Mouse (Mus musculus) lung, embryonic 16.5 days (tissue): ENCODE results near the gene Prame. TPM values are rescaled to one million over a fixed set of nuclear protein-coding genes. Genes with fewer than 3 reads are reported as not detected.
A peak's percentile ranks its signal among the peaks of the same experiment; 100 is the strongest.
"Not testable (repeated sequence)": the region's sequence is repeated elsewhere in the genome, so short reads cannot be mapped to it uniquely, and the experiment has no call there.

Source experiments
- ATAC-seq: fragments of 200-750 bp; cut with Nextera tagmentation; 2 replicates; pipeline ENCODE4 v1.8.0; 2017; ENCODE audit warnings: low read depth, mild to moderate bottlenecking, moderate library complexity
- H3K27ac ChIP-seq: fragments of 300-500 bp; sonication (generic); 2 replicates; pipeline ENCODE4 v1.5.1; 2014; ENCODE audit warnings: mild to moderate bottlenecking, control low read depth, low read length
- H3K27me3 ChIP-seq: fragments of 300-500 bp; sonication (generic); 2 replicates; pipeline ENCODE4 v1.6.1; 2014; ENCODE audit warnings: low read depth, low read length, mixed read lengths; ENCODE audit not compliant: control insufficient read depth, insufficient read depth
- H3K36me3 ChIP-seq: fragments of 300-500 bp; sonication (generic); 2 replicates; pipeline ENCODE4 v1.6.1; 2014; ENCODE audit warnings: low read length; ENCODE audit not compliant: control insufficient read depth, insufficient read depth
- H3K4me1 ChIP-seq: fragments of 300-500 bp; sonication (generic); replicated peaks from 2 replicates; pipeline ENCODE4 v1.6.1; 2014; ENCODE audit warnings: low read length, mixed read lengths; ENCODE audit not compliant: control insufficient read depth, insufficient read depth
- H3K4me2 ChIP-seq: fragments of 300-500 bp; sonication (generic); 2 replicates; pipeline ENCODE4 v1.6.1; 2014; ENCODE audit warnings: low read depth, low read length, control low read depth
- H3K4me3 ChIP-seq: fragments of 300-500 bp; sonication (generic); 2 replicates; pipeline ENCODE4 v1.5.1; 2014; ENCODE audit warnings: mild to moderate bottlenecking, low read length, control low read depth
- H3K9ac ChIP-seq: fragments of 300-500 bp; sonication (generic); 2 replicates; pipeline ENCODE4 v1.6.1; 2014; ENCODE audit warnings: low read length, control low read depth
- H3K9me3 ChIP-seq: fragments of 300-500 bp; sonication (generic); 2 replicates; pipeline ENCODE4 v1.6.1; 2016; ENCODE audit warnings: low read length; ENCODE audit not compliant: control insufficient read depth
- WGBS: fragments of 180-500 bp; shearing (Covaris S2); extraction: QIAGEN DNeasy Blood & Tissue Kit; methylation state at CpG from one replicate; pipeline ENCODE4 v1.1.7; 2014; 5-methylcytosine and 5-hydroxymethylcytosine counted together
- polyA plus RNA-seq: library from polyadenylated mRNA; unstranded; fragments of >200 nt; fragmentation: Nextera tagmentation; extraction: Ambion mirVana; gene quantifications from 2 replicates; pipeline ENCODE4 v1.2.1, GENCODE M21; 2015

Gene Prame
- polyA plus RNA-seq: not detected in 2 replicates

DNA sequence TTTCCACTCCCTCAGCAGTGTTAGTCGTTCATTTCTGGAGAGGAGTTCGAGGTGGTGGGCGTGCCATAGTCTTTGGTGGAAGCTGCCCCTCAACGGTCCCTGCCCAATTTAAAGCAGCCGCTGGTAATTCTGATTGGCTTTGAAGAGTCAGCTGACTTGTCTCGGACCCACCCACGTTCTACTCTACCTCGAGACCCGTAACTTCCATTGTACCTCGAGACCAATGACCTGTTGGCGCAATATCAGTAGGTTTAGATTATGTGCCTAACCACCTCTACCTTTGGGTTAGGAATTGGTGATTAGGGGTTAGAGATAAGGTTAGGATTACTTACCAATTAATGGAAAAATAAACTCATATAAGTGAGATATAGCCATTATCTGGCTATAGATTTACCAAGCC lies at the start of gene Prame:
Prame (minus strand) TSS at position 101 of the 400 bp plus-strand sequence.
- Histone ChIP-seq H3K27me3 (no peaks in the 10 kb centered on the region), H3K9me3 (no peaks in the 10 kb centered on the region), H3K9ac (no peak within 1 kb of the TSS), H3K27ac (no peak within 1 kb of the TSS), H3K36me3 (no peaks in the 10 kb centered on the region), H3K4me3 (no peak within 1 kb of the TSS), H3K4me2 (no peak within 1 kb of the TSS), H3K4me1 (no peaks in the 10 kb centered on the region)
- 87% methylated on average over 11 of the region's 11 CpGs for WGBS
- no peak for ATAC-seq

GRCm38 (mm10) chrX:135652173-135652772 lies 24.8 kb upstream of the Prame start:
- no peak overlapping the region for H3K9ac ChIP-seq
- no peak for ATAC-seq
- H3K27me3 ChIP-seq: no peaks in the 10 kb centered on the region
- WGBS: 31% methylated on average over 9 of the region's 9 CpGs
- H3K4me1 ChIP-seq: no peaks in the 10 kb centered on the region
- no peaks in the 10 kb centered on the region for H3K36me3 ChIP-seq
- no peak overlapping the region for H3K4me2 ChIP-seq
- H3K4me3 ChIP-seq: no peak overlapping the region
- H3K27ac ChIP-seq: no peak overlapping the region
- no peaks in the 10 kb centered on the region for H3K9me3 ChIP-seq

GRCm38 (mm10) chrX:135601298-135602029 lies 26.0 kb downstream of the Prame start:
- H3K4me2 ChIP-seq, H3K4me1 ChIP-seq, H3K9me3 ChIP-seq, ATAC-seq, H3K27ac ChIP-seq, H3K36me3 ChIP-seq, H3K9ac ChIP-seq, H3K4me3 ChIP-seq, H3K27me3 ChIP-seq: not testable (repeated sequence)
- 56% methylated on average over 3 of the region's 3 CpGs for WGBS

GRCm38 (mm10) chrX:135598677-135599076 lies 28.8 kb downstream of the Prame start, which contains the start of gene Nxf7:
Gene Nxf7, minus strand, starts transcription at chrX:135598777.
- 66% methylated on average over 2 of the region's 2 CpGs for WGBS
- Histone ChIP-seq H3K27me3 (no peaks in the 10 kb centered on the region), H3K9me3 (peaks cover 4% of the 10 kb centered on the region; the same call in 1 of the 2 replicates), H3K36me3 (no peaks in the 10 kb centered on the region), H3K4me2 (no peak within 1 kb of the TSS), H3K9ac (no peak within 1 kb of the TSS), H3K27ac (no peak within 1 kb of the TSS), H3K4me1 (no peaks in the 10 kb centered on the region), H3K4me3 (no peak within 1 kb of the TSS)
- no peak for ATAC-seq

DNA sequence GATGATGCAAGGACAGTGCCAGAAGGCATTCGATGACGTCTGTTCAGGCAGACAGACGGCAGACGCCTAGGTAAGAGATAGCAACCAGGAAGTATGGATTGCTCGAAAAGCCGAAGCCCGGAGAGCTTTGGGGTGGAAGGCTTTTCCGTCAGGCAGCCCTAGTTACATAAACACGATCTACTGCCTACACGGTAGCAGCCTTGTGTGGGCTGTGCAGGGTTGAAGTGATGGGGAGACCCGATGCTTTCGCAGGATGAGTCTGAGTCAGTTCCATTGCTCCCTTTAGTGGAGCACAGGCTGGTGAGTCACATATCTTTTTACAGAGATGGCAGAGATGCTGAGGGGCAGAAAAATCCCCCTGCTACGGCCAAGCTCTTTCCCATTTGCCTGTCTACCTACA lies 29.4 kb downstream of the Prame start:
- 70% methylated on average over 13 of the region's 13 CpGs for WGBS
- Histone ChIP-seq H3K27me3 (no peaks in the 10 kb centered on the region), H3K9me3 (peaks cover 4% of the 10 kb centered on the region; the same call in 1 of the 2 replicates), H3K9ac (no peak overlapping the region), H3K4me1 (no peaks in the 10 kb centered on the region), H3K27ac (no peak overlapping the region), H3K36me3 (no peaks in the 10 kb centered on the region), H3K4me2 (no peak overlapping the region), H3K4me3 (no peak overlapping the region)
- no peak for ATAC-seq

- Histone ChIP-seq H3K36me3 (no peaks in the 10 kb centered on the region), H3K27ac (no peak overlapping the region), H3K9me3 (no peaks in the 10 kb centered on the region), H3K27me3 (no peaks in the 10 kb centered on the region), H3K4me1 (no peaks in the 10 kb centered on the region), H3K4me2 (no peak overlapping the region), H3K4me3 (no peak overlapping the region), H3K9ac (no peak overlapping the region)
- WGBS: 95% methylated on average over 1 of the region's 1 CpGs
- ATAC-seq: no peak
Observed at GRCm38 (mm10) chrX:135576412-135576811, 51.1 kb downstream of the Prame start.

DNA sequence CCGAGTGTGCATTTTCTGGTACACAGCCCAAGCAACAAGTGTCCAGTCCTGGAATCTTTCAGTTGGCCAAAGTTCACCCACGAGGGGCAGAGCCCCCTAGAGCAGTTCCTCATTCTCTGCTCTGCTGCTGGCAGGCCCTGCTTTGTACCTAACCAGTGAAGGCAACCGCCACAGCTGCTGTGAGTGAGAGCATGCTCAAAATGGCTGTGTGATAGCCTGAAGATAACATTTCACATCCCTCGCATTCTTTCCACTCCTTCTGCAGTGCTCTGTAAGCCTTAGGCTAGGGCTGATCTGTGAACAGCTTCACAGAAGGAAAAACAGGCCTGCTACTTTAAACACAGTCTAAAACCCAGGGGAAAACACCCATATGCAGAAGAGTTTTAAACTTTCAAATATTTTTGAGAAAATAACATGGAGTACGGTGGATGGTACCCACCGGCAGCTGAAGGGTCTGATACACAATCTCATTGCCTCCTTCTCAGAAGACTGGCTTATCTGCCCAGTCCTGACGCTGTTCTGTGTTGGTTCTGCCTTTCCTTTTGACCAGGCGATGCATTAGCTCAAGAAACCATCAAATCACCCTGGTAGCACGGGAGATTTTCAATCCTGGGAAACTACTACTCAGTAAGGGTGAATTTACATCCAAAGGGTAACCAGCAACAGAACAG lies 52.4 kb downstream of the Prame start:
- not testable (repeated sequence) for H3K36me3 ChIP-seq, H3K9ac ChIP-seq, H3K4me2 ChIP-seq, H3K4me1 ChIP-seq, H3K4me3 ChIP-seq, H3K27me3 ChIP-seq, H3K9me3 ChIP-seq, H3K27ac ChIP-seq
- 55% methylated on average over 9 of the region's 9 CpGs for WGBS
- ATAC-seq: 0 out of 2 replicates have a peak, but pooled peaks have one; percentile 26

- ATAC-seq: peak; percentile 74
- not testable (repeated sequence) for H3K4me2 ChIP-seq, H3K36me3 ChIP-seq, H3K9ac ChIP-seq, H3K27me3 ChIP-seq, H3K4me3 ChIP-seq, H3K4me1 ChIP-seq, H3K9me3 ChIP-seq, H3K27ac ChIP-seq
- WGBS: 17% methylated on average over 8 of the region's 8 CpGs
Observed at GRCm38 (mm10) chrX:135574261-135574957, 53.1 kb downstream of the Prame start.

DNA sequence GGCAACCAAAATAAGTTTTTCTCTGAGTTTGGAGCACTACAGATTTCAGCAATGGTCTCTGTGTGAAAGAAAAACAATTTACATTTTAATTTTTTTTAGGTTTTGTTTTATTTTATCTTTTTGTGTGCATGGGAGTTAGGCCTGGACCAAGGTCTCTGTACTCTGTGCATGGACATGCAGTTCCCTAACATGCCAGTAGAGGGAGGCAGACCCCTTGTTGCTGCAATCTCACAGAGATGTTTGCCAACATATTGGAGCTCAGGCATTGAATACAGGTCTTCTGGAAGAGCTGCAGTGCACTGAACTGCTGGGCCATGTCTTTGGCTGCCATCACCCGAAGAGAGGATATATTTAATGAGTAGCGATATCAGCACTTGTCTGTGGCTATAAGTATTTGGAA lies 58.0 kb downstream of the Prame start:
- 20% methylated on average over 1 of the region's 2 CpGs for WGBS
- H3K4me3 ChIP-seq, H3K27ac ChIP-seq, H3K36me3 ChIP-seq, H3K27me3 ChIP-seq, H3K4me1 ChIP-seq, H3K4me2 ChIP-seq, H3K9me3 ChIP-seq, H3K9ac ChIP-seq: not testable (repeated sequence)
- peak; percentile 73; the same call in 1 of the 2 replicates for ATAC-seq
